Mouse (Mus musculus) embryo, embryonic 10.5 days (tissue): Measurements from ENCODE around the gene Tas2r144.

Experiments used
- DNase-seq: peaks from one replicate; pipeline ENCODE4 v3.0.0-alpha.2; 2015; ENCODE audit warnings: low spot score

Gene Tas2r144

GRCm38 (mm10) chr6:42215028-42215427, at the start of gene Tas2r144:
TSS of gene Tas2r144 (plus strand) at chr6:42215328.
- no peak for DNase-seq

GRCm38 (mm10) chr6:42182462-42182861, 32.7 kb upstream of the Tas2r144 start:
- DNase-seq = no peak

- peak; percentile 1 for DNase-seq
Measured at GRCm38 (mm10) chr6:42186230-42186629, 28.9 kb upstream of the Tas2r144 start.

- DNase-seq = peak; percentile 6
Measured at GRCm38 (mm10) chr6:42197710-42198109, 17.4 kb upstream of the Tas2r144 start.

GRCm38 (mm10) chr6:42199498-42199897, 15.6 kb upstream of the Tas2r144 start:
- no peak for DNase-seq

GRCm38 (mm10) chr6:42222286-42222685, 7.2 kb downstream of the Tas2r144 start:
- no peak for DNase-seq

- no peak for DNase-seq
Measured at GRCm38 (mm10) chr6:42225046-42225445, 9.9 kb downstream of the Tas2r144 start.

GRCm38 (mm10) chr6:42227240-42228101, 12.3 kb downstream of the Tas2r144 start:
- peak; percentile 86 for DNase-seq

GRCm38 (mm10) chr6:42229610-42230009, 14.5 kb downstream of the Tas2r144 start:
- no peak for DNase-seq

GRCm38 (mm10) chr6:42231191-42231590, 16.1 kb downstream of the Tas2r144 start:
- no peak for DNase-seq

GRCm38 (mm10) chr6:42237276-42237805, 22.2 kb downstream of the Tas2r144 start:
- DNase-seq = no peak

- no peak for DNase-seq
Measured at GRCm38 (mm10) chr6:42241311-42242045, 26.4 kb downstream of the Tas2r144 start.

- peak; percentile 90 for DNase-seq
Measured at GRCm38 (mm10) chr6:42245711-42246353, 30.7 kb downstream of the Tas2r144 start, which contains the start of gene Gstk1. TSS of gene Gstk1 (plus strand) at chr6:42245935.

GRCm38 (mm10) chr6:42247173-42247572, 32.0 kb downstream of the Tas2r144 start:
- DNase-seq = peak; percentile 14

- DNase-seq = no peak
Measured at GRCm38 (mm10) chr6:42247981-42248380, 32.9 kb downstream of the Tas2r144 start.

GRCm38 (mm10) chr6:42251791-42252190, 36.7 kb downstream of the Tas2r144 start:
- DNase-seq = no peak

GRCm38 (mm10) chr6:42253103-42253502, 38.0 kb downstream of the Tas2r144 start:
- no peak for DNase-seq

GRCm38 (mm10) chr6:42257303-42257863, 42.3 kb downstream of the Tas2r144 start:
- DNase-seq = peak; percentile 75

GRCm38 (mm10) chr6:42260430-42260829, 45.3 kb downstream of the Tas2r144 start:
- DNase-seq = no peak

- DNase-seq = peak; percentile 4
Measured at GRCm38 (mm10) chr6:42261524-42262170, 46.5 kb downstream of the Tas2r144 start, which contains the start of gene Tmem139. TSS of gene Tmem139 (plus strand) at chr6:42261970.

GRCm38 (mm10) chr6:42264626-42265312, 49.6 kb downstream of the Tas2r144 start, which contains the start of gene Casp2:
TSS of gene Casp2 (plus strand) at chr6:42264985.
- DNase-seq = peak; percentile 100
